Mouse (Mus musculus) CH12.LX (cell line): Measurements from ENCODE around the gene Gpr107. TPM values are rescaled to one million over a fixed set of nuclear protein-coding genes. Genes with fewer than 3 reads are reported as not detected.

ENCODE experiments used
- DNase-seq: peaks from one replicate; pipeline ENCODE4 v3.0.0-alpha.2; 2013; ENCODE audit errors: extremely low read depth
- H3K27ac ChIP-seq: 2 replicates; pipeline ENCODE4 v1.5.1; 2012; ENCODE audit warnings: low read depth, mild to moderate bottlenecking, control low read depth, moderate library complexity; ENCODE audit not compliant: insufficient read depth
- H3K27me3 ChIP-seq: replicated peaks from 2 replicates; pipeline ENCODE3; 2012; ENCODE audit warnings: inconsistent platforms
- H3K36me3 ChIP-seq, 2 experiments: replicated peaks in 1 of 2; 2 replicates each; pipeline versions ENCODE3 to v1.6.1; 2012; ENCODE audit warnings: inconsistent platforms in 1 of 2, low read length in 1 of 2, mild to moderate bottlenecking in 1 of 2, mixed read lengths in 1 of 2, moderate library complexity in 1 of 2; ENCODE audit not compliant: control insufficient read depth in 1 of 2, insufficient read depth in 1 of 2
- H3K4me1 ChIP-seq, 2 experiments: 2 replicates each; pipeline ENCODE4 v1.6.1; 2012; ENCODE audit warnings: inconsistent platforms in 1 of 2, moderate library complexity in 1 of 2; ENCODE audit not compliant: insufficient read depth in 2 of 2, control insufficient read depth in 1 of 2
- H3K4me2 ChIP-seq: 2 replicates; pipeline ENCODE4 v1.6.1; 2012; ENCODE audit warnings: low read depth, mild to moderate bottlenecking, control low read depth; ENCODE audit not compliant: poor library complexity, insufficient read depth, severe bottlenecking
- H3K4me3 ChIP-seq, 3 experiments: fragments of 150-350 bp in 1 of 3; sonication (generic) in 1 of 3; replicated peaks in 1 of 3; 2 replicates each; pipeline versions ENCODE3 to v1.5.1; 2011 to 2012; ENCODE audit warnings: low read depth in 2 of 3, low read length in 2 of 3, mild to moderate bottlenecking in 2 of 3, moderate library complexity in 2 of 3, control low read depth in 1 of 3, improper control_type of control experiment in 1 of 3, inconsistent platforms in 1 of 3, mixed read lengths in 1 of 3; ENCODE audit not compliant: poor library complexity in 1 of 3
- H3K79me2 ChIP-seq: replicated peaks from 2 replicates; pipeline ENCODE4 v1.6.1; 2012; ENCODE audit warnings: mild to moderate bottlenecking, moderate library complexity; ENCODE audit not compliant: control insufficient read depth, poor library complexity, insufficient read depth, severe bottlenecking; ENCODE audit errors: extremely low read depth
- H3K9ac ChIP-seq: 2 replicates; pipeline ENCODE4 v1.6.1; 2012; ENCODE audit warnings: low read depth, mild to moderate bottlenecking, control low read depth, moderate library complexity; ENCODE audit not compliant: insufficient read depth
- H3K9me3 ChIP-seq: replicated peaks from 2 replicates; pipeline ENCODE3; 2012; ENCODE audit warnings: low read length, inconsistent platforms, mixed read lengths
- BHLHE40 ChIP-seq: IDR thresholded peaks from 2 replicates; pipeline ENCODE4 v1.6.1; 2011; ENCODE audit warnings: mild to moderate bottlenecking, low read depth, low read length, improper control_type of control experiment
- CHD1 ChIP-seq: IDR thresholded peaks from 2 replicates; pipeline ENCODE4 v1.6.1; 2012; ENCODE audit warnings: low read depth, low read length, improper control_type of control experiment, inconsistent platforms
- CHD2 ChIP-seq: IDR thresholded peaks from 2 replicates; pipeline ENCODE4 v1.6.1; 2011; ENCODE audit warnings: low read length, improper control_type of control experiment
- ELF1 ChIP-seq: IDR thresholded peaks from 2 replicates; pipeline ENCODE4 v1.6.1; 2014; ENCODE audit warnings: low read depth, mild to moderate bottlenecking, inconsistent platforms, low read length, improper control_type of control experiment
- ETS1 ChIP-seq: conservative IDR thresholded peaks from 2 replicates; pipeline ENCODE4 v1.6.1; 2012; ENCODE audit warnings: low read depth, mild to moderate bottlenecking, inconsistent platforms, low read length, improper control_type of control experiment, moderate library complexity
- JUN ChIP-seq: IDR thresholded peaks from 2 replicates; pipeline ENCODE4 v1.6.1; 2011; ENCODE audit warnings: low read depth, mild to moderate bottlenecking, low read length, improper control_type of control experiment, moderate library complexity; ENCODE audit not compliant: insufficient read depth
- JUND ChIP-seq: conservative IDR thresholded peaks from 2 replicates; pipeline ENCODE4 v1.6.1; 2011; ENCODE audit warnings: low read depth, low read length, improper control_type of control experiment
- KAT2A ChIP-seq: IDR thresholded peaks from 2 replicates; pipeline ENCODE4 v1.6.1; 2012; ENCODE audit warnings: low read length, improper control_type of control experiment, inconsistent platforms; ENCODE audit not compliant: insufficient replicate concordance
- MAZ ChIP-seq: IDR thresholded peaks from 2 replicates; pipeline ENCODE4 v1.6.1; 2012; ENCODE audit warnings: low read depth, mild to moderate bottlenecking, inconsistent platforms, low read length, improper control_type of control experiment, moderate library complexity
- MEF2A ChIP-seq: IDR thresholded peaks from 2 replicates; pipeline ENCODE4 v1.6.1; 2014; ENCODE audit warnings: low read depth, mild to moderate bottlenecking, inconsistent platforms, low read length, improper control_type of control experiment, borderline replicate concordance
- MXI1 ChIP-seq: IDR thresholded peaks from 2 replicates; pipeline ENCODE4 v1.6.1; 2011; ENCODE audit warnings: mild to moderate bottlenecking, low read depth, low read length, improper control_type of control experiment
- MYC ChIP-seq: IDR thresholded peaks from 2 replicates; pipeline ENCODE4 v1.6.1; 2011; ENCODE audit warnings: low read depth, mild to moderate bottlenecking, improper control_type of control experiment, low read length
- NELFE ChIP-seq: IDR thresholded peaks from 2 replicates; pipeline ENCODE4 v1.6.1; 2011; ENCODE audit warnings: low read depth, low read length, improper control_type of control experiment
- NRF1 ChIP-seq: IDR thresholded peaks from 2 replicates; pipeline ENCODE4 v1.6.1; 2014; ENCODE audit warnings: low read depth, mild to moderate bottlenecking, inconsistent platforms, low read length, improper control_type of control experiment, moderate library complexity
- SIN3A ChIP-seq: IDR thresholded peaks from 2 replicates; pipeline ENCODE4 v1.6.1; 2012; ENCODE audit warnings: low read length, improper control_type of control experiment, inconsistent platforms
- UBTF ChIP-seq: IDR thresholded peaks from 2 replicates; pipeline ENCODE4 v1.6.1; 2012; ENCODE audit warnings: low read depth, mild to moderate bottlenecking, inconsistent platforms, low read length, improper control_type of control experiment, moderate library complexity
- USF2 ChIP-seq: conservative IDR thresholded peaks from 2 replicates; pipeline ENCODE4 v1.6.1; 2011; ENCODE audit warnings: low read depth, low read length, improper control_type of control experiment
- ZNF384 ChIP-seq: IDR thresholded peaks from 2 replicates; pipeline ENCODE4 v1.6.1; 2012; ENCODE audit warnings: low read depth, low read length, improper control_type of control experiment, inconsistent platforms
- dilution Hi-C: fragments of 300-500 bp; cut with MboI; formaldehyde crosslinking; loops from 2 replicates; pipeline ENCODE4 v1.14.3; 2020; ENCODE audit warnings: low sequenced_read_pairs; ENCODE audit not compliant: extremely low pct_unique_long_range_greater_than_20kb, extremely low pct_ligation_motif_present
- in situ Hi-C: fragments of 300-500 bp; cut with MboI; formaldehyde crosslinking; loops from 3 replicates; pipeline ENCODE4 v1.14.3; 2019; ENCODE audit warnings: low sequenced_read_pairs, low pct_ligation_motif_present, low pct_unique_long_range_greater_than_20kb, mixed read lengths
- polyA plus RNA-seq: library from polyadenylated mRNA; unstranded; fragments of >175 nt; gene quantifications from 2 replicates; pipeline ENCODE4 v1.2.1, GENCODE M21; 2012; ENCODE audit warnings: low read depth; ENCODE audit not compliant: insufficient read length
- total RNA-seq, 2 experiments: library from RNA; depleted of rRNA; stranded (reverse); fragments of 300-350 nt in 1 of 2; fragments of >200 nt in 1 of 2; gene quantifications; 2 replicates each; pipeline ENCODE4 v1.2.3; 2012 to 2014

The Gpr107 gene
- total and polyA plus RNA-seq, 3 experiments: 19.6 to 27.8 (median 24.6) TPM

DNA sequence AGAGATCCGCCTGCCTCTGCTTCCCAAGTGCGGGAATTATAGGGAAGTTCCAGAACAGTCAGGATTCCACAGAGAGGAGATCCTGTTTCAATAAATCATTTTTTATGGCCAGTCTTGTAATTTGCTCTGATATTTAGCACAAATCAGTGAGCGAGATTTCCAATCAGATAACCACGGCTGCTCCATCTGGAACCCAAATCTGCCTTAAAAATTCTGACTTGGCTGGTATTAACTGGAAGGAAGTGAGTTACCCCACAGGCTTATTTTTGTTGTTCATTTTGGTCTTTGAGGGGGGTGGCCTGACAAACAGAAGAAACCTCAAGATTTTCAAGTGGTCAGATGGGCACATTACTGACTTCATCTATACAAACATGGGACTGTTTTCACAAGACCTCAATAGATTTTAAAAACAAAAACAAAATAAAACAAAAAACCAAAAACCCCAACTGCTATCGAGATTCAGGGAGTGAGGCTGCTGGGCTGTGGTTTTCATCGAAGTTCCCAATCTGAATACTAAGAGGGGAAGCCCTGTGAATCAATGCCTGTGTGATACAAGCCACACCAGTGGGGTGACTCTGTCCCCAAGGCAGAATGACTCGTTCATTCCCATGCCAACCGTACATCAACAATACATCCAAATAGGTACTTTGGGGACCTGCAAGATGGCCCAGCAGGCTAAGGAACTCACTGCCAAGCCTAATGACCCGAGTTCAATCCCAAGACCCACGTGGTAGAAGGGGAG, 33.3 kb upstream of the Gpr107 start:
- Histone ChIP-seq H3K79me2 (peaks cover 93% of the 10 kb centered on the region), H3K4me3 (no peak overlapping the region), H3K4me1 (peaks cover 27 to 75% of the 10 kb centered on the region in 2 experiments), H3K27ac (peak overlapping the region; percentile 54; the same call in 1 of the 2 replicates), H3K4me2 (peak overlapping the region; percentile 19), H3K9me3 (peaks cover 4% of the 10 kb centered on the region), H3K27me3 (no peaks in the 10 kb centered on the region), H3K36me3 (peaks cover 12 to 58% of the 10 kb centered on the region in 2 experiments), H3K9ac (no peak overlapping the region)
- in situ Hi-C loops: no loop called here
- no peak for DNase-seq
- TF ChIP-seq NRF1: no peak
- 0 out of 2 replicates have a peak, but pooled peaks have one; percentile 33 for TF ChIP-seq SIN3A
- TF ChIP-seq, all 38 proteins: peak for 1
- dilution Hi-C loops: no loop called here

DNA sequence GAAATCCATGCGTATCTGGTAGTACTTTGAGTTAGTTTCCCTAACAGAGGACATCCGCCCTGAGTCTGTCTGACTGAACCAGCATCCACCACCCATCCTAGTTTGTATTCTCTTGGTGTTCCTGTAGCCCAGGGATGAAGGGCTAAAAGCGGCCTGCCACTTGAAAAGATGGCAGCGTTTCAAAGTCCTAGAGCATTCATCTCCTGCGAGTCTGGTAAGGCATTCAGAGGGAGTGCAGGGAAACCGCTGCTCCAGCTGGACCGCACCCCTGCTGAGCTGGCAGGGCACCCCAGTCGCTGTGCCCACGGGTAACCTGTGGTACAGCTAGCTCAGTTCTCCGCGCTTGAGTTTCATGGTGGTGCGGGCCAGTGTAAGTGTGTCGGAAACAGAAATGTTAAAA, 32.3 kb upstream of the Gpr107 start:
- Histone ChIP-seq H3K36me3 (peaks cover 21 to 63% of the 10 kb centered on the region in 2 experiments), H3K79me2 (peaks cover 94% of the 10 kb centered on the region), H3K4me3 (no peak overlapping the region), H3K9ac (no peak overlapping the region)
- dilution Hi-C loops: no loop called here
- no peak for TF ChIP-seq MAZ
- no peak for TF ChIP-seq KAT2A
- TF ChIP-seq SIN3A: no peak
- TF ChIP-seq ETS1: no peak
- no peak for TF ChIP-seq UBTF
- no peak for TF ChIP-seq USF2
- no peak for TF ChIP-seq CHD1
- no peak for TF ChIP-seq NELFE
- no peak for TF ChIP-seq MEF2A
- TF ChIP-seq JUN: no peak
- TF ChIP-seq BHLHE40: no peak
- TF ChIP-seq ELF1: no peak
- no peak for TF ChIP-seq ZNF384
- no peak for TF ChIP-seq JUND
- TF ChIP-seq MXI1: no peak
- TF ChIP-seq MYC: no peak
- TF ChIP-seq CHD2: no peak
- TF ChIP-seq, all 38 proteins: peak for 0
- DNase-seq: no peak
- H3K9me3 ChIP-seq: no peaks in the 10 kb centered on the region
- in situ Hi-C loops: no loop called here
- H3K4me1 ChIP-seq: peaks cover 27 to 73% of the 10 kb centered on the region in 2 experiments
- no peak overlapping the region for H3K4me2 ChIP-seq
- H3K27ac ChIP-seq: no peak overlapping the region
- H3K27me3 ChIP-seq: no peaks in the 10 kb centered on the region
